Mouse (Mus musculus): Measurements from ENCODE around the gene Gm44502.
"Not testable (repeated sequence)": the region's sequence is repeated elsewhere in the genome, so short reads cannot be mapped to it uniquely, and the experiment has no call there.

The Gm44502 gene

DNA sequence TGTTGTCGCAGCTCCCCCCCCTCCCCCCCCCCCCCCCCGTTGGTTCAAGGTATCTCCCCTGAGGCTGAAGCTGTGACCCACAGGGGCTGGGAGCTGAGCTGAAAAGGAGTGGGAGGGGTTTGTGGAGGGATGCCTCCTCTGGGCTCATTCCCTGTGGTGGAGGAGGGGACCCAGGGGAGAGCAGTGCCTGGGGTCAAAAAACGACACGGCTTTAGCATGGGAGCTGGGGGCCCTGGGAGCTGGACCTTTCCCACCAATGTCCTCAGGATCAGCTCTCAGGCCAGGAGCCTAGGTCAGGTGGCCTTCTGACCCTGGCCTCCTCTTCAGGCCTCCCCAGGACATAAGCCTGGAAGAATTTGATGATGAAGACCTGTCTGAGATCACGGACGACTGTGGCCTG lies 25.4 kb upstream of the Gm44502 start:
- DNase-seq (ENCODE audit: extremely low read depth, insufficient read length, low spot score), result no peak

DNA sequence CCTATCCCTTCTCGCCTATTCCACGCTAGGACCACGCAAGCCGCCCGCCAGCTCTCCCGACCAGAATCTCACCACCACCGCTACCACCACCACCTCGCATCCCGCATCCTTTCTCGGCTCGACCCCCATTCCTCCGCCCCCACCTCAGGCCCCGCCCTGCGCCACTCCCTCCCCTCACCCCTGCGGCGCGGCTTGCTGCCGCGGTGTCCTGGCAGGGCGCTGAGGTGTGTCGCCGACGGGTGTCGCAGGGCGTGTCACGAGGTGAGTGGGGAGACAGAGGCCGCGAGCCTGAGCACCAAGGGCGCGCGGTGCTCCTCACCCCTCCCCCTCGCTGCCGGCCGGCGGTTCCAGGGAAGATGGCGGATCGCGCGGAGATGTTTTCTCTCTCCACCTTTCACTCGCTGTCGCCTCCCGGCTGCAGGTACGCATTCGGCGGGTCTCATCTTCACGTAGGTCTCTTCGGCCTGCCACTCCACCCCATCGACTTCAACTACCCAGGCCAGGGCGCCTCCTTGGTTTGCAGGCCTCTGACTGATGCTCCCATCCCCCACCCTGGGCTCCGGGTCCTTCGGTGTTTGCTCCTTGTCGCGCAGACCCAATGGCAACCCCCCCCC lies 24.5 kb upstream of the Gm44502 start, which contains the start of gene Mapk8ip2:
Gene Mapk8ip2 (plus strand): TSS at position 49 of the 614 bp plus-strand sequence.
- DNase-seq (ENCODE audit: extremely low read depth, insufficient read length, low spot score), result no peak

DNA sequence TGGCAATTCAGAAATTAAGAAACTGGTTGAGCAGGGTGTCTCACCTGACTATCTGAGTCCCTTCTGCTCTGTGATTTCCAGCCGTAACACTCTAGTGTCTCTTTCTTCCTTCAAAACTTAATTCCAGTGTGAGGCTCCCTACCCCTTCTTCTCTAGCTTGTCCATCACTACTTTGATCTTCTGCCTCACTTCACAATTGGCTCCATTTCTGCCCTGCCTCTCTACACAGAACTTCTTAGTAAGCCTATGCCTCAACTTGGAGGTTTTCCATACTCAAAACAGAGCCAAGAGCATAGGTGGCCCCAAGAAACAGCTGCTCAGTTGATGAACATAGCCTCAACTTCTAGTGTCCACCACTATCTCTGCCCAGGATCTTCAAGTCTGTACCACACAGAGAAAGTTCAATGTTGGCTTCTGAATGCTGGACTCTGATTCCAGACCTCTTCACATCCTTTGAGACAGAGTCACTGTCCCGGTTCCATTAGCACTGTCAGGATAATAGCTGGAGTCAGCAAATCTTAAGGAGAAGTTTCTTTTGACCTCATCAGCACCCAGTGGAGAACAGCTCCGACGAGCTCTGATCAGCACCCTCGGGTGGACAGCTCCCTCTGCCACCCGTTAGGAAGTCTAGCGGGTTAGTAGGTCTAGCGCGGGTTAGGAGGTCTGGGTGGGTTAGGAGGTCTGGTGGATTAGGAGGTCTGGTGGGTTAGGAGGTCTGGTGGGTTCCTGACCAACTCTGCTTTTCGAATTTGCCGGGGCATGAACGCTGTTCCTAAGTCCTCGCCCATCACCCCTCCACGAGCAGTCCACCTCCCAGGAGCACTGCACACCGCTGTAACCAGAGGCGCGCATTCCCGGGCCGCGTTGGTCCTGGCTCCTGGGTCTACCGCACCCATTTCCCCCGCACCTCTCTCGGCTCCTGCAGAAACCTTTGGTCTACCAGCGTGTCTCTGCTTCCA lies 23.7 kb upstream of the Gm44502 start:
- no peak for DNase-seq (ENCODE audit: extremely low read depth, insufficient read length, low spot score)

DNA sequence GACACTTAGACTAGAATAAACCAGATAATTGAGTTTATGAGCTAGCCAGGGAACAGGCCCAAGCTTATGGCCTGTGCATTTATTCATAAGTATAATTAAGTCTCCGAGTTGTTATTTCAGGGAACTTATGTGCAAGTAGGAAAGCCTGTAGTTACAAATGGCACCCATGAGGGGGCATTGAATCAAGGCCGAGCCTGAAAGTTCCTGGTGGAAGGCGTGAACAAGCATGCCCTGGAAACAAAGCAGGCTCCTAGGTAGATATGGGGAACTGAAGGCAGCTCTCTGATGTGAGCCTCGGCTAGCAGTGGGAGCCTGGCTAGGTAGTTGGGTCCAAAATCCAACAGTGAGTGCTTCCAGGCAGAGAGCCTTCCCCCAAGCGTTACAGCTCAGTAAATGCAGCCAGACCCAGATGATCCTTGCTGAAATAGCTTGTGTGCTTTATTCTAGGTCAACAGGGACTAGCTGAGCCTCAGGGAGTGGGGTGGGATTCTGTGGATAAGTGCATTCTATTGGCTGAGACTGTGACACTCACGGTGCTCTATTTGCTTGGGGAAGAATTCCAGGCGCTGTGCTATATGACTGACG lies 13.1 kb upstream of the Gm44502 start:
- DNase-seq (ENCODE audit: extremely low read depth, insufficient read length, low spot score), result no peak

DNA sequence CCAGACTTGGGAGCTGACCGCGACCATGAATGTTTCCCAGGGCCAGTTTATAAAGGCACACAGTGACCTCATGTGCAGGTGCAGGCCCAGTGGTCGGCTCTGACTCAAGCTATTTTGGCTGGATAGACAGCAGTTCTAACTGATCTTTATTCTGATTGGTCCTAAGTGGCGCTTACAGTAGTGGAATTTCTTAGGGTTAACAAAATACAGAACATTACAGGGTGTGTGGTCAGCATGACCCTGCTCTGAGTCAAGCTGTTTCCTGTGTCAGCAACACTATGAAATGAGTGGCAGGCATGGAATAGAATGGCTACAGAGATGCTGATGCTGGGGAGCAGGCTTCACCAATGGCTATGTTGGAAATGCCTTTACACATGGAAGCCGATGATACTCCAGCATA lies 6.4 kb upstream of the Gm44502 start:
- DNase-seq (ENCODE audit: extremely low read depth, insufficient read length, low spot score), result no peak

DNA sequence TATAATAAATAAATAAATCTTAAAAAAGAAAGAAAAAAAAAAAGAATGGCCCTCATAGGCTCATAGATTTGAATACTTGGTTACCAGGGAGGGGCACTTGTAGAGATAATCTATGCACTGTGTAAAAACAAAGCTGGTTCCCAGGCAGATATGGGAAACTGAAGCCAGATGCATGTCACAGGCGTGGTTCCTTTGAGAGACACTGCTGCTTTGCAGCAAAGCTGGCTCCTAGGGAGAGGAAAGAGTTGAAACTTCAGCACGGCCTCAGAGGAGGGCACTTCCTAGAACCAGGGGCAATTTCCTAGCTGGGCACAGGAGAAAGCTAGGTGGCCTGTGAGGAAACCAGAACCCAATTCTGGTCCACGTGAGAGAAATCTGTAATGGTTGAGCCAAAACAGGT lies 4.6 kb upstream of the Gm44502 start:
- DNase-seq (ENCODE audit: extremely low read depth, insufficient read length, low spot score), result no peak

DNA sequence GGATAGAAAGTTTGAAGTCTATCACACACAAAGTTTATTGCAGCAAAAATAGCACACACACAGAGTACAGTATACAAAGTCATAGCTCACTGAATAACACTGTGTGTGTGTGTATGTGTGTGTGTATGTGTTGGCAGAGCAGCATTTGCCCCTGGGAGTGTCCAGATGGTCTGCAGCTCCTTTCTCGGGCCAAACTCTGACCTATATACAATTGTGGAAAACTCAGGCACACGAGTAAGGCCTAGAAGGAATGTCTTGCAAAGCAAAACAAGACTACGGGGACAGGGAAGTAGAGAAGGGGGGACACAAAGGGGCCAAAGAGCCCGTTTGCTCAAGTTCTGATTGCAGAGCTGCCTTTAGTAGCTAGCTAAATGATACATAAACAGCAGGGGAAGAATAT lies 3.5 kb upstream of the Gm44502 start:
- no peak for DNase-seq (ENCODE audit: extremely low read depth, insufficient read length, low spot score)

DNA sequence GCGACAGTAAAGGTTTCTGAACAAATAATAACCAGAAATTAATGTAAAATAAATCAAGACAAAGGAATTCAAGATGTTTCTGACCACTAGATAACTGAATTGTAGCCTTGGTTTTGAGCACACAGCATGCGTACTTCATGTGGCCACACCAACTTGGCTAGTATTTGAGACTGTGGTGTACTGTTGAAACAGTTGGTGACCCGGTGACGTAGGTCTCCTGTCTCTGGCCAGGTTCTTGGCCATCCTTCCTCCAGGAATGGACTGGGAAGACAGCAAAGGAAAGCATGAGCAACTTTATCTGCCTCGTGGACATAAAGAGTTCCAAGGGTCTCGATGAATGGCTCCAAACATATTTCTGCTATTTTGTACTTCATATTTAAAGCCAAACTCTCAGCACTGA lies 2.3 kb upstream of the Gm44502 start:
- DNase-seq (ENCODE audit: extremely low read depth, insufficient read length, low spot score), result no peak

DNA sequence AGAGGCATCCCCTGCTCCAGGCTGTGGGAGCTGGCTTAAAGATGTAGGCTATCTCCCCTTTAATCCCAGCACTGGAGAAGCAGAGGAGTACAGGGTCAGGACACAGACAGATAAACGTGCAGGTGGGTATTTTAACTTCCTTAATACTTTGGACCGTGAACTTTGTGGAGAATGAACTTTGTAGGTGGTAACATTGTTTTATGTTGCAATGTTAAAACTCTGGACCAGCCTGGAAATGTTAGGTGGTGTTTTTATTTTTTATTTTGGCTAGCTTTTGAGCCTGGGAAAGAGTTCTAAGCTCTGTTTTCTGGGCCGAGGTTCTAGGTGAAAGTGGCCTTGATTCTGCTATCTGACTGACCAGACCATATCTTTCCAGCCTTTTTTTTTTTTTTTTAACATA lies 1.8 kb upstream of the Gm44502 start:
- DNase-seq (ENCODE audit: extremely low read depth, insufficient read length, low spot score), result no peak

DNA sequence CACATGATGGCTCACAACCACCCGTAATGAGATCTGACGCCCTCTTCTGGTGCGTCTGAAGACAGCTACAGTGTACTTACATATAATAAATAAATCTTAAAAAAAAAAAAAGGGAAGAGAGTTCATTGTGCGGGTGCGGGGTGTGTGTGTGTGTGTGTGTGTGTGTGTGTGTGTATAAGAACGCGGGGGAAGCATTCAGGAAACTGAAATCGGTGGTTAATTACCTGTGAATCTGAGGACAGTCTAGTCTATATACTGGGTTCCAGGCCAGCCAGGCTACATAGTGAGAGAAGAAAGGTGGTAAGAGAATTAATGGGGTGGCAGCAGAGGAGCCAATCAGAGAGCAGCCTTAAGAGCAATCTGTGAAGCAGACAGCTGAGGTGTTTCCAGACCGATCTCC lies 1.3 kb upstream of the Gm44502 start:
- DNase-seq (ENCODE audit: extremely low read depth, insufficient read length, low spot score), result not testable (repeated sequence)

DNA sequence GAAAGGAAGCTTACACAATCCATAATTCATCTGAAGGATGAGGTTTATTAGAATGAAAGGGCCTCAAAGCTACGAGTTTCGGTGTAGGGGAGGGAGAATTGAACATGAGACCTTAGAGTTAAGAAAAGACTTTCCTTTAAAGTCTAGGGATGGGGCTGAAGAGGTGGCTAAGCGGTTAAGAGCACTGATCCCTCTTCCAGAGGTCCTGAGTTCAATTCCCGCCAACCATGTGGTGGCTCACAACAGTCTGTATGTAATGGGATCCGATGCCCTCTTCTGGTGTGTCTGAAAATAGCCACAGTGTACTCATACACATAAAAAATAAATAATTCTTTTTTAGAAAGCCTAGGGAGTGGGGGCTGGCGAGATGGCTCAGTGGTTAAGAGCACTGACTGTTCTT lies 845 bp upstream of the Gm44502 start:
- no peak for DNase-seq (ENCODE audit: extremely low read depth, insufficient read length, low spot score)

DNA sequence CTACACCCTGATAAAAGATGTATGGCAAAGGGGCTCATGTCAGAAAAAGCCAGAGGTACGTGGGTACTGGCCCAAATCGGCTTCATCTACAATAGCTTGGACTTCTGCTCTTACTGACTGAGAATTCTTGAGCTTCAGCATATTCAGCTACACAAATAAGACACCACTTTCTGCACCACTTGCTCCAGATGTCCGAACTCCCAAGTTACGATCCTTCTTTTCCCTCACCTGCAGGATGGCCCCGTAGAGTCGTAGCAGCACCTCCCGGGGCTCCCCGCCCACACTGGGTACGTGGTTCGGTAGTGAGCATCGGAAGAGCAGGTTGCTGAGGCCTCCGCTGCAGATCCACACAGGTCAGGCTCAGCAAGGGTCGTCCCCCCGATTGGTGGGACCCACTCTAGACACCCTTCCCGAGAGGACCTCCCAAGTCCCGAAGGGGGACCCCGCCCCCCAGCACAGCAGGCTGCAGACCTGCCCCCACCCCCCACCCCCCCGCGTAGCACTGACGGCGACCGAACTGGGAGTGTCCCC lies 610 bp downstream of the Gm44502 start:
- no peak for DNase-seq (ENCODE audit: extremely low read depth, insufficient read length, low spot score)

DNA sequence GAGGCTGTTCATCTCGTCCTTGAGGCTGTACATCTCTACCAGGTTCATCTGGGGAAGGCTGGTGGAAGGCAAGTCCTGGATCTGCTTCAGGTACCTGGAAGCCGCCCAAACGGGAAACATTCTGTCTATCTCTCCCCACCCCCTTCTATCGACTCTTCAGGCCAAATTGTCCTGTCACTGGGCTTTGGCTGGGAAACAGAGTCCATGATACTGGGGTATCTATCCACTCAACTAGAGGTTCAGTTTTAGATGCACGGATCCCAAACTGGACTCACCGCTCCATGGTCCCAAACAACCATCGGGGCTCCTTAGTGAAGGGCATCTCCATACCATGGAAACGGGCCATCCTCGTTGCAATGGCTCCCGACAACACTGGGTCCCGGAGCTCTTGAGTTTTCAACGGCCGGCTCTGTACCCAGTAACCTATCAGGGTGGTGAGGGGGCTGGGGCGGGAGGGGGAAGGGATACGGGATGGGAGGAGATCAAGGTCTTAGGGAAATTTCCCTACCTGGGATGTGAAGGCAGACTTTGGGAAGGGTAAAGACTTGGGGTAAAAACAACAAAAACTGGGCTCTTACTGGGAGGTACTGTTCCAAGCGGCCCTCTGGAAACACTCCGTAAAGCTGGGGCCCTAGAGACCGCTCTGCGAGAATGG lies 1.2 kb downstream of the Gm44502 start:
- DNase-seq (ENCODE audit: extremely low read depth, insufficient read length, low spot score), result no peak

DNA sequence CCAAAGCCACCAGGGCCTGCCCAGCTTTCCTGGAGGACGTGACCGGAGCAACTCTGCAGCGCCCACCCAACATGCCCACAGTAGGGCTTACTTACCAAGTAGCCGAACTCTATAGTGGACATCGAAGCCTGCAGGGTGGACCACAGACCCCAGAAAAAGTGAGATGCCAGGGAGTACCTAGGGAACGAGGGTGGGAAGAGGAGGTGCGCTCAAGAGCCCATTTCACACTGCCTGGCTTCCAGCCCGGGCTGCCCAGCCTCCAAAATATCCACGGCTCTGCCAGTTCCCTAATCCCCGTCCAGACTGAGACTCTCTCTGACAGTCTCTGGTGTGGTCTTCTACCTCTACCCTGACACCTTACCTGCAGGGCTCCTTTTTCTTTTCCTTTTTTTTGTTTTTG lies 2.8 kb downstream of the Gm44502 start:
- no peak for DNase-seq (ENCODE audit: extremely low read depth, insufficient read length, low spot score)

DNA sequence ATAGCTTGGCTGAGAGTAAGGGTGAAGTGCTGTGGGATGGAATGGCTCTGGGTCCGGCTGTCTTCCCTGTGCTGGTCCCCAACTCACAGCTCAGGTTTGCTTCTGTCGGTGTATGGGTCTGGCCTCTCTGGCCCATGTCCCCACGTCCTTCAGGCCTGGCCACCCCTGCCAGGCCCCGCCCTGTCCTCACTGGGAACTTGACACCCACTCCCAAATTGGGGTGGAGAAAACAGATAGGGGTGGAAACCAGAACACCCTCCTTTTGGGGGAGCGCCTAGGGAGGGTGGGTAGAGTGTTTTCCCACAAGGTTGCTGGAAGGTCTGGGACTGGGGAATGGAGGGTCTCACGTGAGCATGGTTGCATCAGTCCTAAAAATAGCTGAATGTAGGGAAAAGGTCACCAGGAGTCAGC lies 3.8 kb downstream of the Gm44502 start, which contains the start of gene Cpt1b:
Gene Cpt1b (minus strand): TSS at position 153 of the 411 bp plus-strand sequence.
- no peak for DNase-seq (ENCODE audit: extremely low read depth, insufficient read length, low spot score)

DNA sequence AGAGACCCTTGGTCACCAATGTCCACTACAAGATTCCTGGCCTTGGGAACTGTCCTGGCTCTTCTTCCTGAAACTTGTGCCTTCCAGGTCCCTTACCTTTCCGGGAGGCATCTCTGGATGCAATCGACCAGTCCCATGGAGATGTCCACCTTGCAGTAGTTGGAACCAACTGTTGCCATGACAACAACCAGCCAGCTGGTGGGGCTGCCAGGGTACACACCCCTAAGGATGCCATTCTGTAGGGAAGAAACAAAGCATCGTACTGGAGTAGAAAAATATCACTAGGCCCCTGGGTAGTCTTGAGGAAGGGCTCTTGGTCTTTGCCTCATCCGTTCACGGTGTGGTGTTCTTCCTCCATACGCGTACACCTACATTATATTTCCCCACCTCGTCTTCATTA lies 4.9 kb downstream of the Gm44502 start:
- no peak for DNase-seq (ENCODE audit: extremely low read depth, insufficient read length, low spot score)

DNA sequence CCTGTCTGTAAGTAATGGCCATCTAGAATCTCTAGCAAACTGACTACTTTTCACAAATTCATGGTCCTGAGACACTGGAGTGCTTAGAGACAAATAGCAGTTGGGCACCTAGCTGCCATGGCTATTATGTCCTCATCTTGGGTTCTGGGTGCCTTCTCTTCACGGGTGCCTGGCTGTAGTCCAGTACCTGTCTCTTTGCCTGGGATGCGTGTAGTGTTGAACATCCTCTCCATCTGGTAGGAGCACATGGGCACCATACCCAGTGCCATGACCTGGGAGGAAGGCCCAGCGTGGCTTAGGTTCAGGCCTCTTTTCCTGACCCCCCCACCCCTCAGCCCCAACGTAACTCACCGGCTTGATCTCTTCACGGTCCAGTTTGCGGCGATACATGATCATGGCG lies 7.6 kb downstream of the Gm44502 start:
- no peak for DNase-seq (ENCODE audit: extremely low read depth, insufficient read length, low spot score)

DNA sequence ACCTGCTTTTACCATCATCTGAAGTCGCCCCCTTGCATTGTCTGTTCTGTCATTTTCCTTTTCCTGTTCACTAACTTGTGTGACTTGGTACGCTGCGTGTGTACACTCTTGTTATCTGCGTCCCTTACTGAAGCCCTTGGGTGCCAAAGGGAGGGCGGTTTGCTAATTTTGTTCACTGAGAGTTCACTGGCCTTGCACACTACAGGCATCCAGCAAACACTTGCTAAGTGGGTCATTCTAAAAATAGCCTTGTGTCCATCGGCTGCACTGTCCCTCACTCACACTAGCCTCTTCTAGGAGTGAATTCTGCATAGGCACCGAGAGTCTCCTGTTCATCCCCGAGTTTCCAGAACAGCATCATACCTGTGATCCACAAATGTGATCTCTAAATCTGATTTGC lies 14.2 kb downstream of the Gm44502 start:
- no peak for DNase-seq (ENCODE audit: extremely low read depth, insufficient read length, low spot score)

DNA sequence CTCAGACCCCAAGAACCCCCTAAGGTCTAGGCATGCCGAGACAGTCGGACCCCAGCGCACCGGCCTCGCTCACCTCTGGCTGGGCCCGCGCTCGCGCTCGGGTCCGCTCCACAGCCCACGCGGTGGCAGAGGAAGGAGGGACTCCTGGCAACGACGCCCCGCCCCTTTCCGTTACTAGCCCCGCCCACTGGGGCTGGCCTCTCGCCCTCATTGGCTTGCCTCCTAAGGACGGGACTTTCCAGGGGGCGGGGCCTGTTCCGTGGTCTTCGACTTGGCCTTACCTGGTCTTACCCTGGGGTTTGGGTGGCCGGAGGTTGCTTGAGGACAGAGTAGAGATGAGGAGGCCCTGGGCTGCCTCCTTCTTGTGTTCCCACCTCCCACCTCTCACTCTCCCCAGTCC lies 19.4 kb downstream of the Gm44502 start, which contains the start of gene Syce3:
Gene Syce3 (minus strand): TSS at position 386 of the 400 bp plus-strand sequence.
- DNase-seq (ENCODE audit: extremely low read depth, insufficient read length, low spot score), result no peak

DNA sequence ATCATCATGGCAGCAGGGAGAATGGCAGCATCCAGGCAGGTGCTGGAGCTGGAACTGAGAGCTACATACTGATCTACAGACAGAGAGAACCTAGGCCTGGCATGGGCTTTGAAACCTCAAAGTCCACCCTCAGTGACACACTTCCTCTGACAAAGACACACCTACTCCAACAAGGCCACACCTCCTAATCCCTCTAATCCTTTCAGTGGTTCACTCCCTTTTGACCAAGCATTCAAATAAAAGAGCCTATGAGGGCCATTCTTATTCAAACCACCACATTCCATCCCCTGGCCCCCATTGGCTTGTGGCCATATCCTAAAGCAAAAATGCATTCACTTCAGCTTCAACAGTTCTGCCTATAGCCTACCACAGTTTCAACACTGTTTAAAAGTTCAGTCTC lies 22.8 kb downstream of the Gm44502 start:
- no peak for DNase-seq (ENCODE audit: extremely low read depth, insufficient read length, low spot score)

Measured in 3134 (cell line).